Mouse (Mus musculus) CH12.LX (cell line): Measurements from ENCODE around the gene Kif19a. TPM values are rescaled to one million over a fixed set of nuclear protein-coding genes. Genes with fewer than 3 reads are reported as not detected.

Experiments
- DNase-seq: peaks from one replicate; pipeline ENCODE4 v3.0.0-alpha.2; 2013; ENCODE audit errors: extremely low read depth
- H3K27ac ChIP-seq: 2 replicates; pipeline ENCODE4 v1.5.1; 2012; ENCODE audit warnings: low read depth, mild to moderate bottlenecking, control low read depth, moderate library complexity; ENCODE audit not compliant: insufficient read depth
- H3K27me3 ChIP-seq: replicated peaks from 2 replicates; pipeline ENCODE3; 2012; ENCODE audit warnings: inconsistent platforms
- H3K36me3 ChIP-seq, 2 experiments: replicated peaks in 1 of 2; 2 replicates each; pipeline versions ENCODE3 to v1.6.1; 2012; ENCODE audit warnings: inconsistent platforms in 1 of 2, low read length in 1 of 2, mild to moderate bottlenecking in 1 of 2, mixed read lengths in 1 of 2, moderate library complexity in 1 of 2; ENCODE audit not compliant: control insufficient read depth in 1 of 2, insufficient read depth in 1 of 2
- H3K4me1 ChIP-seq, 2 experiments: 2 replicates each; pipeline ENCODE4 v1.6.1; 2012; ENCODE audit warnings: inconsistent platforms in 1 of 2, moderate library complexity in 1 of 2; ENCODE audit not compliant: insufficient read depth in 2 of 2, control insufficient read depth in 1 of 2
- H3K4me2 ChIP-seq: 2 replicates; pipeline ENCODE4 v1.6.1; 2012; ENCODE audit warnings: low read depth, mild to moderate bottlenecking, control low read depth; ENCODE audit not compliant: poor library complexity, insufficient read depth, severe bottlenecking
- H3K4me3 ChIP-seq, 3 experiments: fragments of 150-350 bp in 1 of 3; sonication (generic) in 1 of 3; replicated peaks in 1 of 3; 2 replicates each; pipeline versions ENCODE3 to v1.5.1; 2011 to 2012; ENCODE audit warnings: low read depth in 2 of 3, low read length in 2 of 3, mild to moderate bottlenecking in 2 of 3, moderate library complexity in 2 of 3, control low read depth in 1 of 3, improper control_type of control experiment in 1 of 3, inconsistent platforms in 1 of 3, mixed read lengths in 1 of 3; ENCODE audit not compliant: poor library complexity in 1 of 3
- H3K79me2 ChIP-seq: replicated peaks from 2 replicates; pipeline ENCODE4 v1.6.1; 2012; ENCODE audit warnings: mild to moderate bottlenecking, moderate library complexity; ENCODE audit not compliant: control insufficient read depth, poor library complexity, insufficient read depth, severe bottlenecking; ENCODE audit errors: extremely low read depth
- H3K9ac ChIP-seq: 2 replicates; pipeline ENCODE4 v1.6.1; 2012; ENCODE audit warnings: low read depth, mild to moderate bottlenecking, control low read depth, moderate library complexity; ENCODE audit not compliant: insufficient read depth
- H3K9me3 ChIP-seq: replicated peaks from 2 replicates; pipeline ENCODE3; 2012; ENCODE audit warnings: low read length, inconsistent platforms, mixed read lengths
- BHLHE40 ChIP-seq: IDR thresholded peaks from 2 replicates; pipeline ENCODE4 v1.6.1; 2011; ENCODE audit warnings: mild to moderate bottlenecking, low read depth, low read length, improper control_type of control experiment
- CHD1 ChIP-seq: IDR thresholded peaks from 2 replicates; pipeline ENCODE4 v1.6.1; 2012; ENCODE audit warnings: low read depth, low read length, improper control_type of control experiment, inconsistent platforms
- CHD2 ChIP-seq: IDR thresholded peaks from 2 replicates; pipeline ENCODE4 v1.6.1; 2011; ENCODE audit warnings: low read length, improper control_type of control experiment
- E2F4 ChIP-seq: IDR thresholded peaks from 2 replicates; pipeline ENCODE4 v1.6.1; 2011; ENCODE audit warnings: low read depth, low read length, improper control_type of control experiment; ENCODE audit not compliant: insufficient replicate concordance
- ELF1 ChIP-seq: IDR thresholded peaks from 2 replicates; pipeline ENCODE4 v1.6.1; 2014; ENCODE audit warnings: low read depth, mild to moderate bottlenecking, inconsistent platforms, low read length, improper control_type of control experiment
- EP300 ChIP-seq: IDR thresholded peaks from 2 replicates; pipeline ENCODE4 v1.6.1; 2011; ENCODE audit warnings: low read length, improper control_type of control experiment
- GABPA ChIP-seq: IDR thresholded peaks from 2 replicates; pipeline ENCODE4 v1.6.1; 2012; ENCODE audit warnings: low read depth, low read length, improper control_type of control experiment, inconsistent platforms; ENCODE audit not compliant: insufficient replicate concordance
- HCFC1 ChIP-seq: IDR thresholded peaks from 2 replicates; pipeline ENCODE4 v1.6.1; 2012; ENCODE audit warnings: low read depth, mild to moderate bottlenecking, inconsistent platforms, low read length, improper control_type of control experiment
- IRF4 ChIP-seq: IDR thresholded peaks from 2 replicates; pipeline ENCODE4 v1.6.1; 2014; ENCODE audit warnings: low read depth, mild to moderate bottlenecking, inconsistent platforms, low read length, improper control_type of control experiment
- JUND ChIP-seq: conservative IDR thresholded peaks from 2 replicates; pipeline ENCODE4 v1.6.1; 2011; ENCODE audit warnings: low read depth, low read length, improper control_type of control experiment
- KAT2A ChIP-seq: IDR thresholded peaks from 2 replicates; pipeline ENCODE4 v1.6.1; 2012; ENCODE audit warnings: low read length, improper control_type of control experiment, inconsistent platforms; ENCODE audit not compliant: insufficient replicate concordance
- MAFK ChIP-seq: IDR thresholded peaks from 2 replicates; pipeline ENCODE4 v1.6.1; 2011; ENCODE audit warnings: low read length, improper control_type of control experiment; ENCODE audit not compliant: insufficient replicate concordance
- MAZ ChIP-seq: IDR thresholded peaks from 2 replicates; pipeline ENCODE4 v1.6.1; 2012; ENCODE audit warnings: low read depth, mild to moderate bottlenecking, inconsistent platforms, low read length, improper control_type of control experiment, moderate library complexity
- MEF2A ChIP-seq: IDR thresholded peaks from 2 replicates; pipeline ENCODE4 v1.6.1; 2014; ENCODE audit warnings: low read depth, mild to moderate bottlenecking, inconsistent platforms, low read length, improper control_type of control experiment, borderline replicate concordance
- NELFE ChIP-seq: IDR thresholded peaks from 2 replicates; pipeline ENCODE4 v1.6.1; 2011; ENCODE audit warnings: low read depth, low read length, improper control_type of control experiment
- NRF1 ChIP-seq: IDR thresholded peaks from 2 replicates; pipeline ENCODE4 v1.6.1; 2014; ENCODE audit warnings: low read depth, mild to moderate bottlenecking, inconsistent platforms, low read length, improper control_type of control experiment, moderate library complexity
- POLR2A ChIP-seq: IDR thresholded peaks from 2 replicates; pipeline ENCODE4 v1.6.1; 2011; ENCODE audit warnings: low read depth, mild to moderate bottlenecking, improper control_type of control experiment, low read length
- POLR2AphosphoS2 ChIP-seq: IDR thresholded peaks from 2 replicates; pipeline ENCODE4 v1.6.1; 2011; ENCODE audit warnings: low read depth, low read length, improper control_type of control experiment
- RAD21 ChIP-seq: IDR thresholded peaks from 2 replicates; pipeline ENCODE4 v1.6.1; 2011; ENCODE audit warnings: low read depth, mild to moderate bottlenecking, low read length, improper control_type of control experiment, moderate library complexity
- RCOR1 ChIP-seq: conservative IDR thresholded peaks from 2 replicates; pipeline ENCODE4 v1.6.1; 2012; ENCODE audit warnings: low read depth, mild to moderate bottlenecking, inconsistent platforms, low read length, improper control_type of control experiment
- SIN3A ChIP-seq: IDR thresholded peaks from 2 replicates; pipeline ENCODE4 v1.6.1; 2012; ENCODE audit warnings: low read length, improper control_type of control experiment, inconsistent platforms
- TBP ChIP-seq: conservative IDR thresholded peaks from 2 replicates; pipeline ENCODE4 v1.6.1; 2011; ENCODE audit warnings: low read depth, low read length, improper control_type of control experiment
- TCF12 ChIP-seq: IDR thresholded peaks from 2 replicates; pipeline ENCODE4 v1.6.1; 2014; ENCODE audit warnings: low read depth, mild to moderate bottlenecking, inconsistent platforms, low read length, improper control_type of control experiment
- UBTF ChIP-seq: IDR thresholded peaks from 2 replicates; pipeline ENCODE4 v1.6.1; 2012; ENCODE audit warnings: low read depth, mild to moderate bottlenecking, inconsistent platforms, low read length, improper control_type of control experiment, moderate library complexity
- USF1 ChIP-seq: IDR thresholded peaks from 2 replicates; pipeline ENCODE4 v1.6.1; 2014; ENCODE audit warnings: low read depth, mild to moderate bottlenecking, inconsistent platforms, low read length, improper control_type of control experiment
- USF2 ChIP-seq: conservative IDR thresholded peaks from 2 replicates; pipeline ENCODE4 v1.6.1; 2011; ENCODE audit warnings: low read depth, low read length, improper control_type of control experiment
- ZKSCAN1 ChIP-seq: IDR thresholded peaks from 2 replicates; pipeline ENCODE4 v1.6.1; 2012; ENCODE audit warnings: low read depth, inconsistent platforms, low read length, improper control_type of control experiment, borderline replicate concordance
- dilution Hi-C: fragments of 300-500 bp; cut with MboI; formaldehyde crosslinking; loops from 2 replicates; pipeline ENCODE4 v1.14.3; 2020; ENCODE audit warnings: low sequenced_read_pairs; ENCODE audit not compliant: extremely low pct_unique_long_range_greater_than_20kb, extremely low pct_ligation_motif_present
- in situ Hi-C: fragments of 300-500 bp; cut with MboI; formaldehyde crosslinking; loops from 3 replicates; pipeline ENCODE4 v1.14.3; 2019; ENCODE audit warnings: low sequenced_read_pairs, low pct_ligation_motif_present, low pct_unique_long_range_greater_than_20kb, mixed read lengths
- polyA plus RNA-seq: library from polyadenylated mRNA; unstranded; fragments of >175 nt; gene quantifications from 2 replicates; pipeline ENCODE4 v1.2.1, GENCODE M21; 2012; ENCODE audit warnings: low read depth; ENCODE audit not compliant: insufficient read length
- total RNA-seq, 2 experiments: library from RNA; depleted of rRNA; stranded (reverse); fragments of 300-350 nt in 1 of 2; fragments of >200 nt in 1 of 2; gene quantifications; 2 replicates each; pipeline ENCODE4 v1.2.3; 2012 to 2014

Gene Kif19a
- total and polyA plus RNA-seq, 3 experiments, result 1.4 to 8.2 (median 1.9) TPM

- in situ Hi-C loops (no loop called here), dilution Hi-C loops (no loop called here)
- peaks cover 15% of the 10 kb centered on the region for H3K9me3 ChIP-seq
- no peak for DNase-seq
- no peaks in the 10 kb centered on the region for H3K79me2 ChIP-seq
- no peak for TF ChIP-seq POLR2A
- TF ChIP-seq SIN3A, result no peak
- TF ChIP-seq NELFE, result no peak
- no peak for TF ChIP-seq RCOR1
- TF ChIP-seq HCFC1, result no peak
- TF ChIP-seq USF2, result no peak
- no peak for TF ChIP-seq POLR2AphosphoS2
- TF ChIP-seq MAFK, result no peak
- no peak for TF ChIP-seq GABPA
- TF ChIP-seq USF1, result no peak
- TF ChIP-seq CHD2, result no peak
- TF ChIP-seq E2F4, result no peak
- TF ChIP-seq BHLHE40, result no peak
- TF ChIP-seq NRF1, result no peak
- no peak for TF ChIP-seq EP300
- TF ChIP-seq TBP, result no peak
- no peak for TF ChIP-seq ZKSCAN1
- TF ChIP-seq ELF1, result no peak
- H3K36me3 ChIP-seq, result peaks cover 0 to 4% of the 10 kb centered on the region in 2 experiments
- no peak overlapping the region for H3K9ac ChIP-seq
- H3K27me3 ChIP-seq, result peaks cover 15% of the 10 kb centered on the region
- no peak overlapping the region for H3K27ac ChIP-seq
- H3K4me2 ChIP-seq, result no peak overlapping the region
- peaks cover 7 to 18% of the 10 kb centered on the region in 2 experiments; a peak in 3 of 4 replicates for H3K4me1 ChIP-seq
- H3K4me3 ChIP-seq, result no peak overlapping the region
Measured at GRCm38 (mm10) chr11:114790171-114790570, 25.0 kb downstream of the Kif19a start.

DNA sequence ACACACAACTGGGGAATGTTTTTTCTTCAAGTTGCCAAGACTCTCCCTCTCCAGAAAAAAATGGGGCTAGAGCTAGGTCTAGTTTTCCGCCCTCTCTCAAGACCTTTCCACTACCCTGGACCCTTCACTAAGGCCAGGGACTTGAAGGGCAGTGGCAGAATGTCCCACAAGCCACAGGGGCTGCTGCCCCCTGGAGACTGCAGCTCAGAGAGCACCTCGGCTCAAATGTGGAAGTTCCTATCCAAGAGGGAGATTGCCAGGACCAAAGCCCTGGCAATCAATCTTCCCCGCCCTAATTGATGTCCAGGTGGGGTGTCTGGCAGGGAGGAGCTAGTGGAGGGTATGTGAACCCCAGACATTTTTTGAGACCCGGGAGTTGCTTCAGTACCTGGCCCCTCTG, 25.7 kb downstream of the Kif19a start:
- Histone ChIP-seq H3K4me1 (peaks cover 7 to 25% of the 10 kb centered on the region in 2 experiments; a peak in 3 of 4 replicates), H3K4me3 (no peak overlapping the region), H3K9ac (no peak overlapping the region), H3K9me3 (peaks cover 15% of the 10 kb centered on the region), H3K27ac (no peak overlapping the region), H3K79me2 (no peaks in the 10 kb centered on the region), H3K27me3 (peaks cover 13% of the 10 kb centered on the region), H3K4me2 (no peak overlapping the region), H3K36me3 (peaks cover 0 to 4% of the 10 kb centered on the region in 2 experiments)
- dilution Hi-C loops, result no loop called here
- no peak for DNase-seq
- TF ChIP-seq USF1 (no peak), JUND (no peak), GABPA (no peak), KAT2A (no peak), RAD21 (no peak), CHD1 (no peak), UBTF (no peak), NELFE (no peak), POLR2AphosphoS2 (no peak), MAZ (no peak), HCFC1 (no peak), MEF2A (no peak), TCF12 (no peak), IRF4 (no peak)
- in situ Hi-C loops, result no loop called here
